Mouse (Mus musculus) embryonic stem cell, embryonic (primary cell): ENCODE data around the gene Cfap157.

ENCODE experiments used
- CTCF ChIA-PET, 4 experiments: fragments of 300-600 bp in 2 of 4; fragments of 350-600 bp in 2 of 4; sonication (Branson Sonifier 250); formaldehyde crosslinking; loops; one replicate each; lab custom pipeline; 2022; ENCODE audit warnings: inconsistent platforms in 2 of 4; lab: Charles Lee
- POLR2A ChIA-PET, 4 experiments: fragments of 300-600 bp in 2 of 4; fragments of 350-600 bp in 2 of 4; sonication (Branson Sonifier 250); formaldehyde crosslinking; loops; one replicate each; lab custom pipeline; 2022; ENCODE audit warnings: antibody characterized with exemption in 4 of 4, inconsistent platforms in 1 of 4; lab: Charles Lee

Cfap157 gene

DNA sequence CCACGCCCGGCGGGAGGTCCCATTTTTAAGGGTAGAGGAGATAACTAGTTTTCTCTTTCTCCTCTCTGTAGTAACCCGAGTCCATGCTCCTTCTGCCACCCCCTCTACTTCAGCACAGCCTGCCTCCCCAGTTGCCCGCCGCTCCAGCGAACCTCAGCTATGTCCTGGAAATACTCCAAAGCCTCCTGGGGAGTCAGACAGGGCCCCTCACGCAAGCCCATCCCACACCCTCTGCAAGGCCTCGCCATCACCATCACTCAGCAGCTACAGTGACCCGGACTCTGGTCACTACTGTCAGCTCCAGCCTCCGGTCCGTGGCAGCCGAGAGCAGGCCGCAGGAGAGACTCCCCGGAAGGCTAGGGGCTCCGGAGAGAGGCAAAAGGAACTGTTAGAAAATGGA, 35.1 kb downstream of the Cfap157 start:
- CTCF ChIA-PET = no interaction called here
- POLR2A ChIA-PET = interaction anchor here in 1 of 4 experiments (1.0 kb wide), 1 partner anchor 22 kb away, joined by 3 read pairs; no protein-coding TSS in a partner anchor

DNA sequence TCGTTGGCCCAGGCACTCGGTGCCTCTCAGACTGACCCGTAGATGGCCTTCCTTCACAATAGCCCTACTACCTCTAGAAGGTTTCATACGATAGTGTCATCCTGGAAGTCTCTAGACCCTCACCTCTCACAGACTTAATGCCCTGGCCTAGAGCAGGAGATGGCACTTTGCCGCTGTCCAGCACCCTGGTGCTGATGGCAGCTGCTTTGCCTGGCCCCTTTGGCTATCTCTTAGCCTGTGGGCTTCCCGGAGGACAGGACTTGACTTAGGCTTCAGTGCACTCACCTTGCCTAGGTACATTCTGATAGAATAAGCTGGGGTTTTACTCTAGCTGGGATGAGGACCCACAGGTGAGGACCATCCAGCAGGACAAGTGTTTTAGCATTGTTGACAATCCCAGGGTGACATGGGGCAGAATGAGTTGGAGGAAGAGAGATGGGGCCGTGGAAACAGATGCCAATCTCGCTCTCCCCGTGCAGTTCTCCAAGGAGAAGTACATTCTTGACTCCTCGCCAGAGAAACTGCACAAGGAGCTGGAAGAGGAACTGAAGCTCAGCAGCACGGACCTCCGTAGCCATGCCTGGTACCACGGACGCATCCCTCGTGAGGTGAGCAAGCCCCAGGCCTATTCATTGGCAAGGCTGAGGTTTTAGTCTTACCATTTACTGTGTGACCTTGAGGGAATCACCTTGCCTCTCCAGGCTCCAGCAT, 39.8 kb downstream of the Cfap157 start:
- POLR2A ChIA-PET = interaction anchor here in 3 of 4 experiments (0.9 to 12.4 kb wide), 4 partner anchors 13 to 26 kb away, joined by 3 to 118 read pairs (median 14); partner anchors contain the start of gene Tor2a (in 1 of the 3)
- CTCF ChIA-PET = interaction anchor here in 1 of 4 experiments (0.7 to 2.5 kb wide), 5 partner anchors 7 to 188 kb away, joined by 3 to 8 read pairs (median 7); partner anchors contain the start of gene Tor2a

GRCm38 (mm10) chr2:32742173-32742531, 42.1 kb downstream of the Cfap157 start:
- ChIA-PET CTCF (interaction anchor here in 2 of 4 experiments (0.8 to 2.4 kb wide), 6 partner anchors 10 to 166 kb away, joined by 3 to 8 read pairs (median 6); partner anchors contain the start of gene Tor2a (in 2 of the 2)), POLR2A (interaction anchor here (0.6 to 12.4 kb wide), 23 partner anchors 9 to 220 kb away, joined by 3 to 118 read pairs (median 4); partner anchors contain the start of genes Fpgs (in 1 of the 4), Lrsam1 (in 1 of the 4), Rpl12 (in 1 of the 4) and Tor2a (in 1 of the 4))

- POLR2A ChIA-PET = interaction anchor here (0.6 to 12.4 kb wide), 22 partner anchors 9 to 220 kb away, joined by 3 to 118 read pairs (median 4); partner anchors contain the start of genes Fpgs (in 1 of the 4), Lrsam1 (in 1 of the 4), Rpl12 (in 1 of the 4) and Tor2a (in 1 of the 4)
- CTCF ChIA-PET = interaction anchor here in 3 of 4 experiments (0.6 to 1.8 kb wide), 9 partner anchors 13 to 187 kb away, joined by 3 to 8 read pairs (median 3); partner anchors contain the start of gene Tor2a (in 2 of the 3)
Observed at GRCm38 (mm10) chr2:32741273-32742172, 42.7 kb downstream of the Cfap157 start.

DNA sequence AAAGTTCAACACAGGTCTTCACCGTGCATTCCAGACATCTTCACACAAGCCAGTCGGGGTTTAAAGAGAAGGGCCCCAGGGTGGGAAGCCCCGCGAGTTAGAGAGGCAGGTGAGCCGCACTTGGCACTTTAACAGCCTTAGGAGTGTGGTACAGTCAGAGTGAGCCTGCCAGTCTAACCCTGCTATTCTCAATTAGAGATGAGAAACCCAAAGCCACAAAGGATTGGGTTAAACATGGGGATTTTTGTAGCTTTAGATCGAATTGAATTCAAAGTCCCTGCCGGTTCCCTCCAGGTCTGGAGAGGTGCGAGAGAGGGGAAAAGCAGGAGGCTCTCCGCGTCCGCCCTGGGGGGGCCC, 43.3 kb downstream of the Cfap157 start, which contains the start of gene 6330409D20Rik:
6330409D20Rik (minus strand) TSS at position 101 of the 357 bp plus-strand sequence.
- ChIA-PET POLR2A (interaction anchor here in 2 of 4 experiments (0.8 to 12.4 kb wide), 6 partner anchors 10 to 41 kb away, joined by 4 to 118 read pairs (median 7); no protein-coding TSS in a partner anchor), CTCF (interaction anchor here in 3 of 4 experiments (0.6 to 1.2 kb wide), 5 partner anchors 12 to 45 kb away, joined by 3 to 4 read pairs (median 3); partner anchors contain the start of gene Tor2a (in 2 of the 3))

- POLR2A ChIA-PET = interaction anchor here in 2 of 4 experiments (0.8 to 12.4 kb wide), 7 partner anchors 9 to 112 kb away, joined by 3 to 118 read pairs (median 3); partner anchors contain the start of gene Tor2a (in 1 of the 2)
- CTCF ChIA-PET = no interaction called here
Observed at GRCm38 (mm10) chr2:32739311-32739710, 44.9 kb downstream of the Cfap157 start.

- POLR2A ChIA-PET = interaction anchor here in 3 of 4 experiments (0.5 to 12.4 kb wide), 8 partner anchors 7 to 72 kb away, joined by 3 to 118 read pairs (median 4); no protein-coding TSS in a partner anchor
- CTCF ChIA-PET = interaction anchor here in 2 of 4 experiments (0.8 to 1.4 kb wide), 5 partner anchors 10 to 192 kb away, joined by 3 to 4 read pairs (median 3); partner anchors contain the start of gene Tor2a (in 2 of the 2)
Observed at GRCm38 (mm10) chr2:32737008-32737407, 47.2 kb downstream of the Cfap157 start.

DNA sequence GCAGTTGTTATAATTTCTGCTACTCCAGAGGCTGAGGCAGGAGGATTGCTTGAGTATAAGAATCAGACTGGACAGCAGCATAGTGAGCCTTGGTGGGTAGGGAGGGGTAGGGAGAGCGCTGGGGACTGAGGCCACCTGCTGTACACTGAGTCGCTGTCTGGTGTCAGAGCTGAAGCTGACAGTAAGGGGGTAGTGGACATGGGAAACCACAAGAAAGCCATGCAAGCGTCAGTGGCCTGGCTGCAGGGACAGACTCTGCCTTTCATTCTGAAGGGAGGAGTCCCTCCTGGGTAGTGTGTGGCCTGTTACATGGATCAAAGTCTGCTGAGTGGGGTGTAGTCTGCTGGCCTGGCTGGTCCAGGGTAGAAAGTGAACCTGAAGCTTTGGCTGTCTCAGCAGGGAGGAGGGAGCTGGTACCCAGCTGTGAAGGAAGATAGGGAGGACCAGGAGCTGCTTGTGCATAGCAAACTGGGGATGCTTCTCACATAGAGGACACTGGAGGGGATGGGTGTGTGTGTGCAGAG, 47.9 kb downstream of the Cfap157 start:
- ChIA-PET CTCF (interaction anchor here in 2 of 4 experiments (0.8 to 1.6 kb wide), 4 partner anchors 10 to 193 kb away, joined by 3 to 4 read pairs (median 4); partner anchors contain the start of gene Tor2a (in 2 of the 2)), POLR2A (interaction anchor here in 3 of 4 experiments (0.5 to 12.4 kb wide), 7 partner anchors 7 to 235 kb away, joined by 3 to 118 read pairs (median 3); no protein-coding TSS in a partner anchor)

GRCm38 (mm10) chr2:32734933-32735332, 49.3 kb downstream of the Cfap157 start:
- ChIA-PET POLR2A (interaction anchor here in 2 of 4 experiments (0.8 to 1.5 kb wide), 5 partner anchors 15 to 226 kb away, joined by 3 to 5 read pairs (median 4); partner anchors contain the start of genes Cdk9 (in 1 of the 2), Lrsam1 (in 1 of the 2) and Rpl12 (in 1 of the 2)), CTCF (interaction anchor here in 2 of 4 experiments (0.6 to 2.0 kb wide), 3 partner anchors 22 to 46 kb away, joined by 3 to 5 read pairs (median 4); partner anchors contain the start of gene Tor2a (in 1 of the 2))

DNA sequence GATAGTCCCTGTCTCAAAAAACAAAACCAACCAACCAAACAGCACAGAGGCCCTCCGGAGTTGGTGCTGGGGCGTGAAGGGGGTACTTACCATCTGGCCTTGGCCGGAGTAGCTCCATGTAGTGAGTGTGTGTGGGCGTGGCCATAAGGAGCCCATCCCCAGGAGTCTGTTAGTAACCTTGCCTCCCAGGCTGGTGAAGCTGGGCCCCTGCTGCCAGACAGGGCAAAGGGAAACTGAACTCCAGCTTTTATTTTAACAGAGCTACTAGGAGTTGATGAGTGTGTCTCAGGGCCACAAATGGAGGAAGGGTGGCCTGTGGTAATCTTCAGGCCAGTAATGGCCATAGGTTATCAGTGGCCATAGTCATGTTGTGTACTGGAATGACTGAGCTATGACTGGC, 49.7 kb downstream of the Cfap157 start:
- ChIA-PET POLR2A (interaction anchor here in 2 of 4 experiments (0.8 to 9.6 kb wide), 6 partner anchors 8 to 227 kb away, joined by 3 to 118 read pairs (median 4); partner anchors contain the start of genes 6330409D20Rik (in 1 of the 2), Cdk9 (in 1 of the 2), Lrsam1 (in 1 of the 2) and Rpl12 (in 1 of the 2)), CTCF (interaction anchor here in 1 of 4 experiments (0.6 to 2.0 kb wide), 2 partner anchors 30 to 45 kb away, joined by 3 to 5 read pairs; no protein-coding TSS in a partner anchor)

- ChIA-PET CTCF (interaction anchor here in 1 of 4 experiments (1.0 to 1.6 kb wide), 2 partner anchors 18 to 24 kb away, joined by 3 to 5 read pairs; partner anchors contain the start of gene Tor2a), POLR2A (interaction anchor here in 3 of 4 experiments (1.1 to 9.6 kb wide), 5 partner anchors 10 to 26 kb away, joined by 3 to 118 read pairs (median 4); partner anchors contain the start of genes 6330409D20Rik (in 1 of the 3) and Cdk9 (in 1 of the 3))
Observed at GRCm38 (mm10) chr2:32732695-32733094, 51.5 kb downstream of the Cfap157 start.

GRCm38 (mm10) chr2:32731911-32732310, 52.3 kb downstream of the Cfap157 start:
- POLR2A ChIA-PET = interaction anchor here in 2 of 4 experiments (0.6 to 9.6 kb wide), 10 partner anchors 10 to 43 kb away, joined by 3 to 118 read pairs (median 4); partner anchors contain the start of genes 6330409D20Rik (in 1 of the 2), Cdk9 (in 1 of the 2) and Tor2a (in 1 of the 2)
- CTCF ChIA-PET = interaction anchor here in 2 of 4 experiments (1.0 to 1.6 kb wide), 2 partner anchors 18 to 25 kb away, joined by 3 to 5 read pairs; partner anchors contain the start of gene Tor2a (in 1 of the 2)

- ChIA-PET POLR2A (interaction anchor here in 2 of 4 experiments (0.5 to 9.6 kb wide), 7 partner anchors 11 to 170 kb away, joined by 3 to 118 read pairs (median 3); partner anchors contain the start of genes 6330409D20Rik (in 1 of the 2) and Cdk9 (in 1 of the 2)), CTCF (interaction anchor here in 1 of 4 experiments (1.0 kb wide), 1 partner anchor 17 kb away, joined by 3 read pairs; no protein-coding TSS in a partner anchor)
Observed at GRCm38 (mm10) chr2:32730854-32731253, 53.4 kb downstream of the Cfap157 start.

DNA sequence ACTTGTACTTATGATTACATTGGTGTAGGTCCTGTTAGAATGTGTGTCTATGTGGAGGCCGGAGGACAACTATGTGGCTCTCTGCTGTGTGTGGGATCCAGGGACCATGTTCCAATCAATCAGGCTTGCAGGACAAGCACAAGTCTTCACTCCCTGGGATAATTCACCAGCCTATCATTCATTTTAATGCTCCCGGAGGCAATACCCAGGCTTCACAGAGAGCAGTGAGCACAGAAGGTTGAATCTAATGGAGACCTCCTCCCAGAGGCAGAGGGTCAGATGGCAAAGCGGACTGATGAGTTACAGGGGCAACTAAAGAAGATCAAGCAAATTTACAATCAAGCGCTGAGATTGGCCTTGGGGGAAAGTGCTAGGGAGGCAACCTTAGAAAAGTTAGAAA, 54.7 kb downstream of the Cfap157 start:
- POLR2A ChIA-PET = interaction anchor here in 2 of 4 experiments (1.0 to 9.6 kb wide), 7 partner anchors 13 to 155 kb away, joined by 3 to 214 read pairs (median 5); partner anchors contain the start of genes Cdk9 (in 2 of the 2), 6330409D20Rik (in 1 of the 2) and Tor2a (in 1 of the 2)
- CTCF ChIA-PET = interaction anchor here in 2 of 4 experiments (0.8 to 2.6 kb wide), 3 partner anchors 36 to 129 kb away, joined by 3 to 7 read pairs (median 3); no protein-coding TSS in a partner anchor

DNA sequence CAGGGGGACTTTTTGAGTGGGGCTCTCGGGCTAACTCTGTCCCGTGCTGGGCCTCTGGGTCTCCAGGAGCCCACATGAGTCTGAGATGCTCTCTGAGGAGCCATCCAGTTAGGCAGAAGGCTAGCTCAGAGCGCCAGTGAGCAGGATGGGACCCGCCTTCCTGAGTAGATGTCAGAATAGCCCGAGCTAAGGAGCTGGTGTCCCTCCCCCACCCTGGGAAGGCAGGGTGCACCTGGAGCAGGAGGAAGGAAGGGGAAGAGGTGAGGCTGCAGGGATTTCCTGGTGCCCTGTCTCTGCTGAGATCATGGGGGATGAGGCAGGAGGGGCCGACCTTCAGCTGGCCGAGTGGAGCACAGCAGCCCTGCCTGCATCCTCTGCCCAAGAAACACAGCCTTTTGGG, 55.8 kb downstream of the Cfap157 start:
- ChIA-PET CTCF (interaction anchor here (0.6 to 4.0 kb wide), 17 partner anchors 13 to 184 kb away, joined by 3 to 35 read pairs (median 5); partner anchors contain the start of genes Tor2a (in 2 of the 4) and 6330409D20Rik (in 1 of the 4)), POLR2A (interaction anchor here in 3 of 4 experiments (0.7 to 9.6 kb wide), 29 partner anchors 12 to 403 kb away, joined by 3 to 214 read pairs (median 5); partner anchors contain the start of genes 6330409D20Rik (in 2 of the 3), Cdk9 (in 2 of the 3), Eng (in 1 of the 3) and Fpgs (in 1 of the 3))
